Mouse (Mus musculus) liver, adult 2 months (tissue): ENCODE data around the gene Itga8. TPM values are rescaled to one million over a fixed set of nuclear protein-coding genes. Genes with fewer than 3 reads are reported as not detected.

Experiments used
- DNase-seq: peaks from one replicate; pipeline ENCODE4 v3.0.0-alpha.2; 2011; ENCODE audit warnings: low read depth, low spot score; ENCODE audit errors: extremely low read depth
- H3K27ac ChIP-seq: fragments of 200-500 bp; replicated peaks from 2 replicates; pipeline ENCODE4 v1.5.1; 2012; ENCODE audit warnings: low read depth, mild to moderate bottlenecking, control low read depth, inconsistent platforms, low read length; ENCODE audit not compliant: insufficient read depth
- H3K27me3 ChIP-seq: fragments of 200-500 bp; 2 replicates; pipeline ENCODE4 v1.6.1; 2012; ENCODE audit warnings: mild to moderate bottlenecking, moderate library complexity, low read length, inconsistent platforms; ENCODE audit not compliant: control insufficient read depth, insufficient read depth
- H3K36me3 ChIP-seq: fragments of 200-500 bp; 2 replicates; pipeline ENCODE4 v1.6.1; 2012; ENCODE audit warnings: low read length, inconsistent platforms; ENCODE audit not compliant: control insufficient read depth, insufficient read depth
- H3K4me1 ChIP-seq: fragments of 200-500 bp; 2 replicates; pipeline ENCODE4 v1.6.1; 2011; ENCODE audit warnings: low read length; ENCODE audit not compliant: control insufficient read depth, insufficient read depth
- H3K4me3 ChIP-seq: fragments of 200-500 bp; 2 replicates; pipeline ENCODE4 v1.5.1; 2011; ENCODE audit warnings: low read depth, mild to moderate bottlenecking, control low read depth, low read length, moderate library complexity; ENCODE audit not compliant: insufficient read depth
- H3K79me2 ChIP-seq: fragments of 200-500 bp; 2 replicates; pipeline ENCODE4 v1.6.1; 2012; ENCODE audit warnings: inconsistent platforms, mild to moderate bottlenecking, low read length, moderate library complexity; ENCODE audit not compliant: control insufficient read depth, insufficient read depth
- H3K9ac ChIP-seq: fragments of 200-500 bp; 2 replicates; pipeline ENCODE4 v1.6.1; 2012; ENCODE audit warnings: low read depth, mild to moderate bottlenecking, control low read depth, inconsistent platforms, low read length
- CTCF ChIP-seq: fragments of 200-500 bp; IDR thresholded peaks from 2 replicates; pipeline ENCODE4 v1.5.1; 2011; ENCODE audit warnings: low read depth, low read length, control low read depth
- POLR2A ChIP-seq: fragments of 200-500 bp; IDR thresholded peaks from 2 replicates; pipeline ENCODE4 v1.6.1; 2011; ENCODE audit warnings: low read length, control low read depth; ENCODE audit not compliant: insufficient read depth; ENCODE audit errors: extremely low read depth
- WGBS: fragments of 180-500 bp; shearing (Covaris S2); methylation state at CpG from one replicate; pipeline ENCODE4 v1.1.7; 2018; 5-methylcytosine and 5-hydroxymethylcytosine counted together
- polyA plus RNA-seq: library from polyadenylated mRNA; depleted of rRNA; stranded (reverse); fragments of >200 nt; gene quantifications from 2 replicates; pipeline ENCODE4 v1.2.3, GENCODE M21; 2012
- total RNA-seq: library from RNA; depleted of rRNA; stranded (reverse); fragments of >200 nt; gene quantifications from 2 replicates; pipeline ENCODE4 v1.2.3, GENCODE M21; 2014

The Itga8 gene
- total and polyA plus RNA-seq, 2 experiments: 1.8 to 5.2 TPM

DNA sequence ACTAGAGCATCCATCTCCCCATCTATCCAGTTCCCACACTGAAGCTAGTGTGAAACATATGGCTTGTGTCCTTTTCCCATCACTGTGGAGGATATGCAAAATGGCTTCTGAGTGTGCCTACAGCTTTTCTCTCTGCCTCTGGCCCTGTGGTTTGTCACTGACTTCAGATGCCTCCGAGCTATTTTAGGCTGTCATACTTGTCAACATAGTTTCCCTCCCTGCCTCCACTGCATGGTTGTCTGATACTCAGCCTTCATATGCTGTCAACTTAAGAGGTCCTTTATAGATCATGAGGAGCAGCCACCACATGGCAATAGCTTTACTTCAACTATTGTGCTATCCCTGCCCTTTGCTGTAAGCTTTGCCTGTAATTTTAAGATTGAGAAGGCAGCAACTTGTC, 75.4 kb downstream of the Itga8 start:
- Histone ChIP-seq H3K4me1 (no peaks in the 10 kb centered on the region; the same call in 1 of the 2 replicates), H3K36me3 (no peaks in the 10 kb centered on the region), H3K4me3 (no peak overlapping the region), H3K27me3 (no peaks in the 10 kb centered on the region), H3K79me2 (no peaks in the 10 kb centered on the region), H3K9ac (no peak overlapping the region), H3K27ac (no peak overlapping the region)
- TF ChIP-seq CTCF (no peak), POLR2A (no peak)
- 78% methylated on average over 1 of the region's 1 CpGs for WGBS
- DNase-seq: no peak

DNA sequence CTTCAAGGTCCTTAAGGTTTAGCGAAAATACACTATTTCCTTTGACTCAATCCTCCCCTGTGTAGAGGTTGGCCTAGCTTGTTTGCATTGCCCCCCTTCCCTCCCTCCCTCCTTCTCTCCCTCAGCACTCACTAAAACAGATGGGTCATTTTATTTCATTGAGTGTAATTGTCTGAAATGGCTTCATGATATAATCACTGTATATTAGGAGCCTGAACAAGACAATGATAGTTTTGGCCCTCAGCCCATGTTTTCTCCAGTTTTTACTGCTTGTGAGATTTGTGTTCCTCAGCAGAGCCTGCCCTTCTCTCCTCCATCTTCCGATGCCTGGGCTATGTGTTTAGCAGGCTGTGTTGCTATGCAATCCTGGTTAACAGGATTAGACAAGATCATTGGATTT, 80.1 kb downstream of the Itga8 start:
- H3K4me1 ChIP-seq: no peaks in the 10 kb centered on the region
- H3K4me3 ChIP-seq: no peak overlapping the region
- H3K27ac ChIP-seq: no peak overlapping the region
- WGBS: 65% methylated on average over 2 of the region's 2 CpGs
- DNase-seq: no peak
- no peaks in the 10 kb centered on the region for H3K36me3 ChIP-seq
- H3K79me2 ChIP-seq: no peaks in the 10 kb centered on the region
- H3K9ac ChIP-seq: no peak overlapping the region
- no peak for TF ChIP-seq CTCF
- TF ChIP-seq POLR2A: no peak
- no peaks in the 10 kb centered on the region for H3K27me3 ChIP-seq

DNA sequence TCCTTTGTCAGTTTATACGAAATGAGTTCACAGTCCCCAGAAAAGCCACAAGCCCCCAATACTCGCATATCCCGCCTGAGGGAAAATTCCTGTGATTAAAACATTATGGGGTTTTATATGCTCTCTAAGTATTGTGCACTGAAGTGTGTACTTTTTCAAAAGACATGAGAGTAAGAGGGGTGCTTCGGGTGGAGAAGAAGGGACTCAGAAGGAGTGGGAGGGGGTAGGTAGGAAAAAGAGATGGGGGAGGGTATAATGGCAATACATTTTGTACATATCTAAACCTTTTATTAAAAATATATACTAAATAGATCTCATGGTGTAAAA, 88.3 kb downstream of the Itga8 start:
- Histone ChIP-seq H3K4me1 (no peaks in the 10 kb centered on the region), H3K36me3 (no peaks in the 10 kb centered on the region), H3K4me3 (no peak overlapping the region), H3K27ac (no peak overlapping the region), H3K9ac (no peak overlapping the region), H3K27me3 (no peaks in the 10 kb centered on the region), H3K79me2 (no peaks in the 10 kb centered on the region)
- no peak for DNase-seq
- TF ChIP-seq POLR2A: no peak
- WGBS: 79% methylated on average over 4 of the region's 4 CpGs

DNA sequence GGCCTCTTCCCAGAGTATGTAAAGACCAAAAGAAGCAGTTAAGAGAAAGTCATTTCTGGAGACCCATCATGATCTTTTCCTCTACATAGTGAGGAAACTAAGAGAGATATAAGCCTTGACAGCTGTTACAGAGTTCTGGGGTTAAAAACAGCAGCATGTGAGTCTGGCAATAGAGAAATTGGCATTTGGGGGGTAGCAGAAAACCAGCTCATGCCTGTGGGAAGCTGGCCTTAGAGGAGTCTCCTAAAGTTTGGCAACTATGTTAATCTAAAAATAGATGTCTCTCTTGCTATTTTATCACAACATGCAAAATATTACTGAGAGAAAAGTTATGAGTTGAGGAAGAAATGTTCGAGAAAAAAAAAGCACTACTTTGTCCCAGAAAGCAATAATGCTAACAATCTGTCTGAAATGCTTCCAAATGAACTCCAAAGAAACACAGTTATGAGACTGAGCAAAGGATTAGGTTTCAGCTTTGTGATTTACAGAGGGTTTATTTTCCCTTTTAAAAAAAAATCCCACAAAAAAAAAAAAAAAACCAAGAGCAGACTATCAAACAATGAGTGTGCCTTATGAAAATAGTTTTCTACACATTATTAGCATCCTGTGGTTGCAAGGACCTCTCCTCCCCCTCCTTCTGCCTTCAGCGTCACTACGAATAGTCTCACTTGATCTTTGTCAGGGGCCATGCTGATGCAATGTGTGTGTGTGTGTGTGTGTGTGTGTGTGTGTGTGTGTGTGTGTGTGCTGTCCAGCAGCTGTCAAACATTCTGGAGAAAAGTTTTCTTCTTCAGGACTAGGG, 88.9 kb downstream of the Itga8 start:
- whole genome bisulfite sequencing: 57% methylated on average over 3 of the region's 3 CpGs
- H3K27me3 ChIP-seq: no peaks in the 10 kb centered on the region
- no peaks in the 10 kb centered on the region for H3K79me2 ChIP-seq
- peak; percentile 8 for DNase-seq
- no peak overlapping the region for H3K9ac ChIP-seq
- no peak for TF ChIP-seq CTCF
- no peak overlapping the region for H3K27ac ChIP-seq
- H3K4me1 ChIP-seq: no peaks in the 10 kb centered on the region
- no peaks in the 10 kb centered on the region for H3K36me3 ChIP-seq
- no peak overlapping the region for H3K4me3 ChIP-seq

DNA sequence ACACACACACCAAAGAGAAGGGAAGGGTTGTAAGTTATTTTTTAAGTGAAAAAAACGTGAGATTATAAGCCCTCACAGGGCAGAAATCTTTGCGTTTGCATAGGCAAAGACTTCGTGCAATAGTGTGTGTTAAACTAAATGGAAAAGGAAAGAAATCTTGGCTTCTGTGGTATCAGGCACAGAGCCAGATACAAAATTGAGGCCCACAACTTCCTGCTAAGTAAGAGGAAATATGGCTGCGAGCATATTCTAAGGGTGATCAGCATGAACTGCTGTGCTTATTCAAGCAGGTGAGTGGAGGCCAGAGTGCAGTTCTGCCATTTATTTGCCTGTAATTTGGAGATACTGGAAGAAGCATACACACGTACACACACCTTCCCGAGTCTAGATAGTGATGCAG, 93.6 kb downstream of the Itga8 start:
- no peaks in the 10 kb centered on the region for H3K36me3 ChIP-seq
- H3K9ac ChIP-seq: no peak overlapping the region
- no peaks in the 10 kb centered on the region; the same call in 1 of the 2 replicates for H3K4me1 ChIP-seq
- no peak overlapping the region for H3K27ac ChIP-seq
- peak; percentile 29 for DNase-seq
- no peaks in the 10 kb centered on the region for H3K79me2 ChIP-seq
- no peak for TF ChIP-seq CTCF
- no peak for TF ChIP-seq POLR2A
- no peaks in the 10 kb centered on the region for H3K27me3 ChIP-seq
- H3K4me3 ChIP-seq: no peak overlapping the region
- WGBS: 65% methylated on average over 6 of the region's 6 CpGs

DNA sequence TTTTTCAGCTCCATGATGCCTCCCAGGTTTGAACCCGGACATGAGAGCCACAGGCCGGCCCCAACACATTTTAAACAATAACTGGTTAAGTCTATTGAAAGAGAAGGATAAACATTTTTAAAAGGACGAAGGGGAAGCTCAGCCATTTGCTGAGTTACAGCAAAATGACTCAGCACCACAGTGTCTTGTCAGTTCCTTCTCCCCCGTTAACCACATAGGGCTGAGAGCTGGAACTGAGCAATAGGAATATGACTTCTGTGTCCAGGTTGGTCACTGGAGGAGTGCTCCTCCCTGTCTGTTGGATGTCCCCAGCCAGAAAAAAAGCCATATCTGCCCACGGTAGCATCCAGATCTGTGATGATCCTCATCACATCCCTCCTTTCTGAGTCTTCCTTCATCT, 95.4 kb downstream of the Itga8 start:
- TF ChIP-seq CTCF (no peak), POLR2A (no peak)
- Histone ChIP-seq H3K27ac (no peak overlapping the region), H3K27me3 (no peaks in the 10 kb centered on the region), H3K4me3 (no peak overlapping the region), H3K79me2 (no peaks in the 10 kb centered on the region), H3K9ac (no peak overlapping the region), H3K36me3 (no peaks in the 10 kb centered on the region), H3K4me1 (no peaks in the 10 kb centered on the region; the same call in 1 of the 2 replicates)
- WGBS: 64% methylated on average over 5 of the region's 5 CpGs
- DNase-seq: no peak
